7 mouse cellular contexts compared by ENCODE assay signal in the genomic region with DNA sequence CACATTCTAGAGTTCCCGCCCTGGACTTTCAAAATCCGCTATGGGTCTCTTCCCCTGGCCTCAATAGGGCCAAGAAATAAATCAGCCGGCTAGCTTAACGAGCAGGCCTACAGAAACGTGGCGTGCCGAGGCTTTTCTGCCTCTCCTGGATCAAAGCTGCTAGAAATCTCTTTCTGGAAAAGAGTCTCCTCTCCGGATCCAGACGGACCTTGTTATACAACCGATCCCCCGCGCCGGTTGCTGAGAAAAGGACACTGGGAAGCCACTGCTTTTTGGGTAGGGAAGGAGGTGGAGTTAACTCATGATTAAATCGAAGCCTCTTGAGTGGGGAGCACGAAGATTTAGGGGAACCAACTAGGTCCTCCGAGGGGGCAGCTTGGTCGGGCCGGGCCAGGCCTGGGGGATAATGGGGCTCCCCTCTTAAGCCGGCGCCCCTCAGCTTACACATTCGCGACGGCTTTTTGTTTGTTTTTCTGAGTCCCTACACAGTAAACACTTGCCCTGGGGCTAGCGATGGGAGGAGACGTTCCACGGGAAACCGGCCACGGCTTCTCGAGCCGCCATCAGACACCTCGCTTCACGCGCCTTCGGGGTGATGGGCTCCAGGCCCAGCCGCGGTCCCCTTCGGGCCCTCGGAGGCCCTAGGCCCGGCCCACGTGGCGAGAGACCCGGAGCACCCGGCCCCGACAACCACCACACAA. TPM values are rescaled to one million over a fixed set of nuclear protein-coding genes. Genes with fewer than 3 reads are reported as not detected.
DNase-seq lines count a peak whose midpoint lies in the region; ATAC-seq and TF ChIP-seq lines count a peak whose summit lies in the region.

No protein-coding gene starts in this region.

- H3K27ac ChIP-seq in embryonic facial prominence, embryonic 14.5 days (replicated peaks; ENCODE audit: low read depth, low read length), result peak overlapping the region; percentile 98
- H3K27ac ChIP-seq in layer of hippocampus, adult 2 months, result peak overlapping the region; percentile 100

- peak overlapping the region; percentile 93 for H3K4me3 ChIP-seq in G1E (ENCODE audit: low read depth, low read length)
- H3K4me3 ChIP-seq in embryonic facial prominence, embryonic 14.5 days (ENCODE audit: low read depth, low read length), result peak overlapping the region; percentile 91
- peak overlapping the region; percentile 94 for H3K4me3 ChIP-seq in layer of hippocampus, adult 2 months

- intact Hi-C loops in heart, postnatal 36 days (cut with DNase I), result loop anchor here (2.0 to 10.0 kb wide), 2 partner anchors 33 to 1003 kb away; a partner anchor contains a TSS

- H3K27me3 ChIP-seq in G1E (ENCODE audit: insufficient read depth, low read length), result no peaks in the 10 kb centered on the region
- no peaks in the 10 kb centered on the region for H3K27me3 ChIP-seq in embryonic facial prominence, embryonic 14.5 days (replicated peaks; ENCODE audit: control insufficient read depth, insufficient read depth, low read length)

- H3K4me1 ChIP-seq in G1E (ENCODE audit: insufficient read depth, low read depth, low read length), result peaks cover 69% of the 10 kb centered on the region
- H3K4me1 ChIP-seq in embryonic facial prominence, embryonic 14.5 days (ENCODE audit: control insufficient read depth, insufficient read depth, low read length), result peaks cover 20% of the 10 kb centered on the region

- DNase-seq in G1E (ENCODE audit: low spot score), result peak; percentile 60
- peak; percentile 62 for DNase-seq in adrenal gland, postnatal 14 days
- DNase-seq in embryonic facial prominence, embryonic 14.5 days (ENCODE audit: low spot score), result peak; percentile 31
- peak; percentile 49 to 63 for DNase-seq in heart, postnatal 36 days
- peak; percentile 66 to 69 for DNase-seq in layer of hippocampus, adult 2 months (ENCODE audit: low spot score in 2 of 2)
- DNase-seq in lung, postnatal 10 days, result peak; percentile 36
- peak; percentile 65 for DNase-seq in right cerebral cortex, postnatal 25 days

- TF ChIP-seq CTCF in G1E (IDR thresholded peaks at IDR 0.05; ENCODE audit: low read depth, low read length), result no peak
- no peak for TF ChIP-seq CTCF in layer of hippocampus, adult 2 months (conservative IDR thresholded peaks at IDR 0.05)

- no peaks in the 10 kb centered on the region for H3K9me3 ChIP-seq in G1E (replicated peaks)
- H3K9me3 ChIP-seq in embryonic facial prominence, embryonic 14.5 days (ENCODE audit: control insufficient read depth, low read length), result no peaks in the 10 kb centered on the region

- WGBS in embryonic facial prominence, embryonic 14.5 days, result under 1% methylated on average over 39 of the region's 44 CpGs

- H3K36me3 ChIP-seq in G1E (replicated peaks), result peaks cover 47% of the 10 kb centered on the region
- H3K36me3 ChIP-seq in embryonic facial prominence, embryonic 14.5 days (ENCODE audit: control insufficient read depth, insufficient read depth, low read length), result peaks cover 9% of the 10 kb centered on the region; the same call in 1 of the 2 replicates

- peak overlapping the region; percentile 98 for H3K9ac ChIP-seq in embryonic facial prominence, embryonic 14.5 days (ENCODE audit: low read depth, low read length)

- ATAC-seq in G1E (ENCODE audit: extremely low read depth, insufficient number of reproducible peaks, low FRiP score, poor library complexity, severe bottlenecking), result no peak
- ATAC-seq in embryonic facial prominence, embryonic 14.5 days (ENCODE audit: low read depth), result no peak; the same call in 1 of the 2 replicates

- peak overlapping the region; percentile 81 for H3K4me2 ChIP-seq in embryonic facial prominence, embryonic 14.5 days (ENCODE audit: low read depth, low read length)

RNA-seq across cellular contexts. Expression of a gene that starts 0.5 kb away (rescaled TPM):
- total RNA-seq in G1E (2014; fragmentation: Nextera tagmentation) (9.7 and 10.9 TPM in 2 replicates), G1E (2017) (19.4 and 21.1 TPM in 2 replicates)
- polyA plus RNA-seq in G1E (2012), result 37.2 and 42.8 TPM in 2 replicates
- 18.3 and 19.0 TPM in 2 replicates for total RNA-seq in adrenal gland, postnatal 14 days (2021)
- polyA plus RNA-seq in embryonic facial prominence, embryonic 14.5 days (2014; fragmentation: Nextera tagmentation; extraction: Ambion mirVana), result 21.8 and 26.5 TPM in 2 replicates
- 10 to 100 TPM; 21.0 to 28.1 TPM for total RNA-seq in heart, postnatal 36 days (2021)
- total RNA-seq in layer of hippocampus, adult 2 months (2021), result 10 to 100 TPM; 19.7 to 19.8 TPM

RNA-seq across cellular contexts. Expression of a gene that starts 0.9 kb away (rescaled TPM):
- 454 and 476 TPM in 2 replicates for total RNA-seq in G1E (2014; fragmentation: Nextera tagmentation)
- 527 and 560 TPM in 2 replicates for total RNA-seq in G1E (2017)
- polyA plus RNA-seq in G1E (2012), result 1,012 and 1,154 TPM in 2 replicates
- total RNA-seq in adrenal gland, postnatal 14 days (2021), result 297 and 324 TPM in 2 replicates
- 283 and 350 TPM in 2 replicates for polyA plus RNA-seq in embryonic facial prominence, embryonic 14.5 days (2014; fragmentation: Nextera tagmentation; extraction: Ambion mirVana)
- 10 to 100 TPM; 85.9 to 93.8 TPM for total RNA-seq in heart, postnatal 36 days (2021)
- 100 to 1,000 TPM; 333 to 394 TPM for total RNA-seq in layer of hippocampus, adult 2 months (2021)

RNA-seq across cellular contexts. Expression of a gene that starts 33.1 kb away (rescaled TPM):
- total RNA-seq in G1E (2014; fragmentation: Nextera tagmentation) (29.4 and 32.1 TPM in 2 replicates), G1E (2017) (18.2 and 22.1 TPM in 2 replicates)
- 103 and 113 TPM in 2 replicates for polyA plus RNA-seq in G1E (2012)
- 34.5 and 35.0 TPM in 2 replicates for total RNA-seq in adrenal gland, postnatal 14 days (2021)
- 33.8 and 38.1 TPM in 2 replicates for polyA plus RNA-seq in embryonic facial prominence, embryonic 14.5 days (2014; fragmentation: Nextera tagmentation; extraction: Ambion mirVana)
- 10 to 100 TPM; 17.5 to 18.7 TPM for total RNA-seq in heart, postnatal 36 days (2021)
- total RNA-seq in layer of hippocampus, adult 2 months (2021), result 10 to 100 TPM; 93.6 to 97.7 TPM

RNA-seq across cellular contexts. Expression of a gene that starts 40.3 kb away (rescaled TPM):
- total RNA-seq in G1E (2014; fragmentation: Nextera tagmentation), result not detected in 2 replicates
- 0.55 TPM in 1 of 2 replicates, not detected in the other for total RNA-seq in G1E (2017)
- polyA plus RNA-seq in G1E (2012), result 0.37 and 0.47 TPM in 2 replicates
- total RNA-seq in adrenal gland, postnatal 14 days (2021), result 0.30 and 0.34 TPM in 2 replicates
- polyA plus RNA-seq in embryonic facial prominence, embryonic 14.5 days (2014; fragmentation: Nextera tagmentation; extraction: Ambion mirVana), result 3.8 and 4.8 TPM in 2 replicates
- total RNA-seq in heart, postnatal 36 days (2021), result 1 to 10 TPM; 5.1 to 9.5 TPM
- 10 to 100 TPM; 87.7 to 95.3 TPM for total RNA-seq in layer of hippocampus, adult 2 months (2021)

RNA-seq across cellular contexts. Expression of a gene that starts 53.9 kb away (rescaled TPM):
- not detected in 2 replicates for total RNA-seq in G1E (2014; fragmentation: Nextera tagmentation)
- total RNA-seq in G1E (2017), result 0.16 TPM in 1 of 2 replicates, not detected in the other
- polyA plus RNA-seq in G1E (2012), result not detected in 2 replicates
- total RNA-seq in adrenal gland, postnatal 14 days (2021), result 8.9 and 10.1 TPM in 2 replicates
- 38.0 and 41.9 TPM in 2 replicates for polyA plus RNA-seq in embryonic facial prominence, embryonic 14.5 days (2014; fragmentation: Nextera tagmentation; extraction: Ambion mirVana)
- 1 to 10 TPM; 2.1 to 3.8 TPM for total RNA-seq in heart, postnatal 36 days (2021)
- total RNA-seq in layer of hippocampus, adult 2 months (2021), result 1 to 10 TPM; 4.2 to 4.9 TPM
